Mouse (Mus musculus) liver, adult 2 months (tissue): ENCODE results near the gene Pbld2. TPM values are rescaled to one million over a fixed set of nuclear protein-coding genes. Genes with fewer than 3 reads are reported as not detected.

ENCODE experiments used
- DNase-seq: peaks from one replicate; pipeline ENCODE4 v3.0.0-alpha.2; 2011; ENCODE audit warnings: low read depth, low spot score; ENCODE audit errors: extremely low read depth
- H3K27ac ChIP-seq: fragments of 200-500 bp; replicated peaks from 2 replicates; pipeline ENCODE4 v1.5.1; 2012; ENCODE audit warnings: low read depth, mild to moderate bottlenecking, control low read depth, inconsistent platforms, low read length; ENCODE audit not compliant: insufficient read depth
- H3K27me3 ChIP-seq: fragments of 200-500 bp; 2 replicates; pipeline ENCODE4 v1.6.1; 2012; ENCODE audit warnings: mild to moderate bottlenecking, moderate library complexity, low read length, inconsistent platforms; ENCODE audit not compliant: control insufficient read depth, insufficient read depth
- H3K36me3 ChIP-seq: fragments of 200-500 bp; 2 replicates; pipeline ENCODE4 v1.6.1; 2012; ENCODE audit warnings: low read length, inconsistent platforms; ENCODE audit not compliant: control insufficient read depth, insufficient read depth
- H3K4me1 ChIP-seq: fragments of 200-500 bp; 2 replicates; pipeline ENCODE4 v1.6.1; 2011; ENCODE audit warnings: low read length; ENCODE audit not compliant: control insufficient read depth, insufficient read depth
- H3K4me3 ChIP-seq: fragments of 200-500 bp; 2 replicates; pipeline ENCODE4 v1.5.1; 2011; ENCODE audit warnings: low read depth, mild to moderate bottlenecking, control low read depth, low read length, moderate library complexity; ENCODE audit not compliant: insufficient read depth
- H3K79me2 ChIP-seq: fragments of 200-500 bp; 2 replicates; pipeline ENCODE4 v1.6.1; 2012; ENCODE audit warnings: inconsistent platforms, mild to moderate bottlenecking, low read length, moderate library complexity; ENCODE audit not compliant: control insufficient read depth, insufficient read depth
- H3K9ac ChIP-seq: fragments of 200-500 bp; 2 replicates; pipeline ENCODE4 v1.6.1; 2012; ENCODE audit warnings: low read depth, mild to moderate bottlenecking, control low read depth, inconsistent platforms, low read length
- CTCF ChIP-seq: fragments of 200-500 bp; IDR thresholded peaks from 2 replicates; pipeline ENCODE4 v1.5.1; 2011; ENCODE audit warnings: low read depth, low read length, control low read depth
- POLR2A ChIP-seq: fragments of 200-500 bp; IDR thresholded peaks from 2 replicates; pipeline ENCODE4 v1.6.1; 2011; ENCODE audit warnings: low read length, control low read depth; ENCODE audit not compliant: insufficient read depth; ENCODE audit errors: extremely low read depth
- WGBS: fragments of 180-500 bp; shearing (Covaris S2); methylation state at CpG from one replicate; pipeline ENCODE4 v1.1.7; 2018; 5-methylcytosine and 5-hydroxymethylcytosine counted together
- polyA plus RNA-seq: library from polyadenylated mRNA; depleted of rRNA; stranded (reverse); fragments of >200 nt; gene quantifications from 2 replicates; pipeline ENCODE4 v1.2.3, GENCODE M21; 2012
- total RNA-seq: library from RNA; depleted of rRNA; stranded (reverse); fragments of >200 nt; gene quantifications from 2 replicates; pipeline ENCODE4 v1.2.3, GENCODE M21; 2014

Gene Pbld2
- total and polyA plus RNA-seq, 2 experiments = 106 to 115 TPM

- TF ChIP-seq POLR2A = no peak
- no peak for TF ChIP-seq CTCF
- Histone ChIP-seq H3K4me1 (peaks cover 6% of the 10 kb centered on the region), H3K9ac (no peak overlapping the region), H3K79me2 (peaks cover 6% of the 10 kb centered on the region; the same call in 1 of the 2 replicates), H3K4me3 (no peak overlapping the region), H3K36me3 (no peaks in the 10 kb centered on the region), H3K27ac (no peak overlapping the region), H3K27me3 (no peaks in the 10 kb centered on the region)
- no peak for DNase-seq
- whole genome bisulfite sequencing = 92% methylated on average over 8 of the region's 8 CpGs
Measured at GRCm38 (mm10) chr10:63026156-63026794, 2.2 kb downstream of the Pbld2 start.

GRCm38 (mm10) chr10:63026795-63027160 is 2.7 kb downstream of the Pbld2 start:
- DNase-seq = no peak
- H3K4me3 ChIP-seq = no peak overlapping the region
- 0 out of 2 replicates have a peak, but pooled peaks cover 2% of the 10 kb centered on the region for H3K4me1 ChIP-seq
- no peak overlapping the region for H3K27ac ChIP-seq
- WGBS = 95% methylated on average over 6 of the region's 6 CpGs
- H3K9ac ChIP-seq = no peak overlapping the region
- H3K79me2 ChIP-seq = peaks cover 6% of the 10 kb centered on the region; the same call in 1 of the 2 replicates
- H3K27me3 ChIP-seq = no peaks in the 10 kb centered on the region
- H3K36me3 ChIP-seq = no peaks in the 10 kb centered on the region
- TF ChIP-seq POLR2A (no peak), CTCF (no peak)

GRCm38 (mm10) chr10:63027376-63028161 is 3.5 kb downstream of the Pbld2 start:
- no peaks in the 10 kb centered on the region for H3K27me3 ChIP-seq
- no peaks in the 10 kb centered on the region for H3K36me3 ChIP-seq
- H3K4me3 ChIP-seq = no peak overlapping the region
- H3K4me1 ChIP-seq = no peaks in the 10 kb centered on the region
- DNase-seq = no peak
- H3K79me2 ChIP-seq = peaks cover 5% of the 10 kb centered on the region; the same call in 1 of the 2 replicates
- no peak overlapping the region for H3K27ac ChIP-seq
- TF ChIP-seq CTCF = no peak
- no peak for TF ChIP-seq POLR2A
- H3K9ac ChIP-seq = no peak overlapping the region
- WGBS = 88% methylated on average over 10 of the region's 10 CpGs

- Histone ChIP-seq H3K9ac (no peak overlapping the region), H3K27me3 (no peaks in the 10 kb centered on the region), H3K4me1 (no peaks in the 10 kb centered on the region), H3K79me2 (no peaks in the 10 kb centered on the region), H3K27ac (no peak overlapping the region), H3K4me3 (no peak overlapping the region), H3K36me3 (no peaks in the 10 kb centered on the region)
- 92% methylated on average over 4 of the region's 4 CpGs for WGBS
- TF ChIP-seq CTCF (no peak), POLR2A (no peak)
- DNase-seq = no peak
Measured at GRCm38 (mm10) chr10:63028396-63028795, 4.3 kb downstream of the Pbld2 start.

- no peak for TF ChIP-seq CTCF
- no peak for TF ChIP-seq POLR2A
- DNase-seq = no peak
- no peak overlapping the region for H3K9ac ChIP-seq
- H3K27ac ChIP-seq = no peak overlapping the region
- no peaks in the 10 kb centered on the region for H3K4me1 ChIP-seq
- no peaks in the 10 kb centered on the region for H3K79me2 ChIP-seq
- no peaks in the 10 kb centered on the region for H3K36me3 ChIP-seq
- H3K4me3 ChIP-seq = no peak overlapping the region
- no peaks in the 10 kb centered on the region for H3K27me3 ChIP-seq
- 83% methylated on average over 3 of the region's 3 CpGs for WGBS
Measured at GRCm38 (mm10) chr10:63032267-63032666, 8.2 kb downstream of the Pbld2 start.

GRCm38 (mm10) chr10:63032956-63033355 is 8.8 kb downstream of the Pbld2 start:
- 88% methylated on average over 3 of the region's 3 CpGs for WGBS
- TF ChIP-seq POLR2A = no peak
- TF ChIP-seq CTCF = no peak
- Histone ChIP-seq H3K27ac (no peak overlapping the region), H3K27me3 (no peaks in the 10 kb centered on the region), H3K36me3 (no peaks in the 10 kb centered on the region), H3K4me1 (no peaks in the 10 kb centered on the region), H3K79me2 (no peaks in the 10 kb centered on the region), H3K4me3 (no peak overlapping the region), H3K9ac (no peak overlapping the region)
- DNase-seq = no peak
